Mouse (Mus musculus) G1E (cell line): ENCODE data around the gene Gm45783. TPM values are rescaled to one million over a fixed set of nuclear protein-coding genes. Genes with fewer than 3 reads are reported as not detected.
A peak's percentile ranks its signal among the peaks of the same experiment; 100 is the strongest.
"Not testable (repeated sequence)": the region's sequence is repeated elsewhere in the genome, so short reads cannot be mapped to it uniquely, and the experiment has no call there.

Source experiments
- ATAC-seq: 2 replicates; pipeline ENCODE4 v1.8.0; 2016; ENCODE audit warnings: mild to moderate bottlenecking; ENCODE audit not compliant: insufficient number of reproducible peaks, poor library complexity, low FRiP score, severe bottlenecking; ENCODE audit errors: extremely low read depth
- DNase-seq: peaks from one replicate; pipeline ENCODE4 v3.0.0; 2012; ENCODE audit warnings: low spot score
- H3K27me3 ChIP-seq: 2 replicates; pipeline ENCODE4 v1.6.1; 2012; ENCODE audit warnings: mild to moderate bottlenecking, low read length, inconsistent platforms; ENCODE audit not compliant: insufficient read depth
- H3K36me3 ChIP-seq: replicated peaks from 2 replicates; pipeline ENCODE3; 2012; ENCODE audit warnings: mild to moderate bottlenecking, inconsistent platforms
- H3K4me1 ChIP-seq: 2 replicates; pipeline ENCODE4 v1.6.1; 2012; ENCODE audit warnings: low read depth, low read length, inconsistent platforms, mixed read lengths; ENCODE audit not compliant: insufficient read depth
- H3K4me3 ChIP-seq: 2 replicates; pipeline ENCODE4 v1.5.1; 2012; ENCODE audit warnings: low read depth, mild to moderate bottlenecking, inconsistent platforms, low read length, moderate library complexity, mixed read lengths
- H3K9me3 ChIP-seq: replicated peaks from 2 replicates; pipeline ENCODE4 v1.6.1; 2012; ENCODE audit warnings: inconsistent platforms
- CTCF ChIP-seq: IDR thresholded peaks from 2 replicates; pipeline ENCODE4 v1.5.1; 2012; ENCODE audit warnings: low read depth, low read length, inconsistent platforms, mixed read lengths
- GATA1 ChIP-seq: IDR thresholded peaks from 2 replicates; pipeline ENCODE4 v1.6.1; 2012; ENCODE audit warnings: borderline replicate concordance, low read length, inconsistent platforms, mixed read lengths
- POLR2AphosphoS5 ChIP-seq: IDR thresholded peaks from 2 replicates; pipeline ENCODE4 v1.6.1; 2012; ENCODE audit warnings: low read depth, low read length, inconsistent platforms; ENCODE audit not compliant: insufficient replicate concordance
- polyA plus RNA-seq: library from polyadenylated mRNA; stranded (reverse); fragments of >175 nt; gene quantifications from 2 replicates; pipeline ENCODE4 v1.2.3, GENCODE M21; 2012
- total RNA-seq, 2 experiments: library from RNA; stranded (forward) in 1 of 2; stranded (reverse) in 1 of 2; fragments of 200-1000 nt in 1 of 2; fragments of >200 nt in 1 of 2; fragmentation: Nextera tagmentation in 1 of 2; gene quantifications; 2 replicates each; pipeline ENCODE4 v1.2.3; 2014 to 2017

Gene Gm45783
- total RNA-seq (2014; fragmentation: Nextera tagmentation) = not detected in 2 replicates
- not detected in 2 replicates for total RNA-seq (2017)
- 0.16 and 0.25 TPM in 2 replicates for polyA plus RNA-seq

DNA sequence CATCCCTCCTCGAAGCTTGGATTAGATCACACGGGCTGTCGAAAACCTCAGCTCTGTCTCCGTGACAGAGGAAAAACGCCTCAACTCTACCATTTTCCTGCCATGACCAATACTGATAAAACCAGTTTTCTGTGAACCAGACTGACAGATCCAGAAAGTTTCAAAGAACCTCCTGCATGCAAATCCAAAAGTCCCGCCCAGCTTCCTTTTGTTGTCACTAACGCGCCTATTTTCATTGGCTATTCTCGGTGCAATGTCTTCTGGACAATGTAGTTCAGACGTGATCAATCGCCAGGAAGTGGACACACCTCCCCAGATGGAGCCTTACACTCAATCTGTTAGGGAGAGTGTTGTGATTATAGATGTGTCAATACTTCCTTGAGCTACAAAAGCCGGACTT, at the start of gene Gm45783:
Gene Gm45783, minus strand, starts transcription at position 143 of the 400 bp plus-strand sequence.
- not testable (repeated sequence) for H3K4me1 ChIP-seq, H3K9me3 ChIP-seq, H3K36me3 ChIP-seq, H3K27me3 ChIP-seq, DNase-seq, ATAC-seq
- H3K4me3 ChIP-seq = peak within 1 kb of the TSS; percentile 63

GRCm38 (mm10) chr7:7399603-7400002, 25.2 kb upstream of the Gm45783 start, which contains the start of gene Vmn2r31:
Vmn2r31 (minus strand) TSS chr7:7399703.
- not testable (repeated sequence) for H3K36me3 ChIP-seq, H3K27me3 ChIP-seq, ATAC-seq, H3K4me3 ChIP-seq, H3K9me3 ChIP-seq, H3K4me1 ChIP-seq, DNase-seq

GRCm38 (mm10) chr7:7337509-7337908, 36.9 kb downstream of the Gm45783 start, which contains the start of gene Vmn2r30:
Vmn2r30 (minus strand) TSS chr7:7337609.
- H3K4me3 ChIP-seq, DNase-seq, ATAC-seq, H3K27me3 ChIP-seq, H3K9me3 ChIP-seq, H3K36me3 ChIP-seq, H3K4me1 ChIP-seq: not testable (repeated sequence)

DNA sequence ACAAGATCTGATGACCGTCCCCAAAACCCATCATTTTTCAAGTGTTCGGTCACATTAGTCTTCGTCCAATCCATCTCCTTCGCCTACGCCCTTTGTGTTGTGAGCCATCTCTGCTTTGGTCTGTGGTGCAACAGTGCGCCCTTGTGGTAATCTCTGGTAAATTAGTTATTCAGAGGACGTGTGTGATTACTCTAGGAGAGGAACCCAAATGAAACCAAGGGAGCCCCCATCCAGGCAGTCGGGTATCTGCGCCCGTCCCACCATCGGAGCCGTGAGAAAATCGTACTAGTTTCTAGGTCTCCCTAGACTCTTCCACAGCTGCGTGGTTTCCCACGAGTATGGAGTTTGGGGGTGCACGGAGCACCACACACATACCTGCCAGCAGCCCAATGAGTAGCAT, 78.8 kb downstream of the Gm45783 start:
- Histone ChIP-seq H3K9me3 (no peaks in the 10 kb centered on the region), H3K4me3 (no peak overlapping the region), H3K36me3 (peaks cover 53% of the 10 kb centered on the region), H3K4me1 (peaks cover 26% of the 10 kb centered on the region), H3K27me3 (peaks cover 4% of the 10 kb centered on the region)
- DNase-seq (peak; percentile 21), ATAC-seq (no peak)
- TF ChIP-seq GATA1 (no peak), CTCF (no peak), POLR2AphosphoS5 (no peak)

Other genes with a start within 250 kb of the Gm45783 start
- 10.0 and 15.4 TPM in 2 replicates for gene Zfp773, start 237.8 kb downstream of the Gm45783 start, total RNA-seq (2014; fragmentation: Nextera tagmentation)
- 9.2 and 10.5 TPM in 2 replicates for gene Zfp773, start 237.8 kb downstream of the Gm45783 start, total RNA-seq (2017)
- 0.16 and 0.22 TPM in 2 replicates for gene Zfp773, start 237.8 kb downstream of the Gm45783 start, polyA plus RNA-seq
- gene Zfp418, start 203.2 kb downstream of the Gm45783 start, total RNA-seq (2014; fragmentation: Nextera tagmentation) = 2.4 and 3.4 TPM in 2 replicates
- 1.9 and 2.1 TPM in 2 replicates for gene Zfp418, start 203.2 kb downstream of the Gm45783 start, total RNA-seq (2017)
- gene Zfp418, start 203.2 kb downstream of the Gm45783 start, polyA plus RNA-seq = 0.21 and 0.22 TPM in 2 replicates
- 1.9 and 3.2 TPM in 2 replicates for gene Zfp772, start 164.6 kb downstream of the Gm45783 start, total RNA-seq (2014; fragmentation: Nextera tagmentation)
- gene Zfp772, start 164.6 kb downstream of the Gm45783 start, total RNA-seq (2017) = 1.8 and 3.1 TPM in 2 replicates
- 0.14 and 0.18 TPM in 2 replicates for gene Zfp772, start 164.6 kb downstream of the Gm45783 start, polyA plus RNA-seq
- not detected in 2 replicates for gene Vmn2r29, start 127.2 kb downstream of the Gm45783 start, total RNA-seq (2014; fragmentation: Nextera tagmentation)
- 0.11 and 0.17 TPM in 2 replicates for gene Vmn2r29, start 127.2 kb downstream of the Gm45783 start, total RNA-seq (2017)
- gene Vmn2r29, start 127.2 kb downstream of the Gm45783 start, polyA plus RNA-seq = not detected in 2 replicates
- gene Gm45844, start 96.3 kb downstream of the Gm45783 start, total RNA-seq (2014; fragmentation: Nextera tagmentation) = not detected in 2 replicates
- 0.55 and 1.2 TPM in 2 replicates for gene Gm45844, start 96.3 kb downstream of the Gm45783 start, total RNA-seq (2017)
- gene Gm45844, start 96.3 kb downstream of the Gm45783 start, polyA plus RNA-seq = 0.15 and 0.17 TPM in 2 replicates
- 13.5 and 17.4 TPM in 2 replicates for gene Clcn4, start 73.7 kb downstream of the Gm45783 start, total RNA-seq (2014; fragmentation: Nextera tagmentation)
- gene Clcn4, start 73.7 kb downstream of the Gm45783 start, total RNA-seq (2017) = 34.4 and 34.7 TPM in 2 replicates
- 2.7 and 4.2 TPM in 2 replicates for gene Clcn4, start 73.7 kb downstream of the Gm45783 start, polyA plus RNA-seq
- gene Vmn2r30, start 37.0 kb downstream of the Gm45783 start, total RNA-seq (2014; fragmentation: Nextera tagmentation) = 0.15 TPM in 1 of 2 replicates, not detected in the other
- gene Vmn2r30, start 37.0 kb downstream of the Gm45783 start, total RNA-seq (2017) = 0.17 and 0.27 TPM in 2 replicates
- not detected in 2 replicates for gene Vmn2r30, start 37.0 kb downstream of the Gm45783 start, polyA plus RNA-seq
- not detected in 2 replicates for gene Vmn2r31, start 25.1 kb upstream of the Gm45783 start, total RNA-seq (2014; fragmentation: Nextera tagmentation)
- 0.17 and 0.33 TPM in 2 replicates for gene Vmn2r31, start 25.1 kb upstream of the Gm45783 start, total RNA-seq (2017)
- not detected in 2 replicates for gene Vmn2r31, start 25.1 kb upstream of the Gm45783 start, polyA plus RNA-seq
- gene Vmn2r32, start 105.4 kb upstream of the Gm45783 start, total RNA-seq (2014; fragmentation: Nextera tagmentation) = not detected in 2 replicates
- 0.05 and 0.12 TPM in 2 replicates for gene Vmn2r32, start 105.4 kb upstream of the Gm45783 start, total RNA-seq (2017)
- gene Vmn2r32, start 105.4 kb upstream of the Gm45783 start, polyA plus RNA-seq = not detected in 2 replicates
- gene Vmn2r33, start 192.2 kb upstream of the Gm45783 start, total RNA-seq (2014; fragmentation: Nextera tagmentation) = not detected in 2 replicates
- gene Vmn2r33, start 192.2 kb upstream of the Gm45783 start, total RNA-seq (2017) = 0.11 TPM in 1 of 2 replicates, not detected in the other
- gene Vmn2r33, start 192.2 kb upstream of the Gm45783 start, polyA plus RNA-seq = not detected in 2 replicates